Mouse (Mus musculus): ENCODE data around the gene Nkiras1. TPM values are rescaled to one million over a fixed set of nuclear protein-coding genes. Genes with fewer than 3 reads are reported as not detected.

The Nkiras1 gene
- polyA plus RNA-seq, 1 experiment = 5.1 TPM

DNA sequence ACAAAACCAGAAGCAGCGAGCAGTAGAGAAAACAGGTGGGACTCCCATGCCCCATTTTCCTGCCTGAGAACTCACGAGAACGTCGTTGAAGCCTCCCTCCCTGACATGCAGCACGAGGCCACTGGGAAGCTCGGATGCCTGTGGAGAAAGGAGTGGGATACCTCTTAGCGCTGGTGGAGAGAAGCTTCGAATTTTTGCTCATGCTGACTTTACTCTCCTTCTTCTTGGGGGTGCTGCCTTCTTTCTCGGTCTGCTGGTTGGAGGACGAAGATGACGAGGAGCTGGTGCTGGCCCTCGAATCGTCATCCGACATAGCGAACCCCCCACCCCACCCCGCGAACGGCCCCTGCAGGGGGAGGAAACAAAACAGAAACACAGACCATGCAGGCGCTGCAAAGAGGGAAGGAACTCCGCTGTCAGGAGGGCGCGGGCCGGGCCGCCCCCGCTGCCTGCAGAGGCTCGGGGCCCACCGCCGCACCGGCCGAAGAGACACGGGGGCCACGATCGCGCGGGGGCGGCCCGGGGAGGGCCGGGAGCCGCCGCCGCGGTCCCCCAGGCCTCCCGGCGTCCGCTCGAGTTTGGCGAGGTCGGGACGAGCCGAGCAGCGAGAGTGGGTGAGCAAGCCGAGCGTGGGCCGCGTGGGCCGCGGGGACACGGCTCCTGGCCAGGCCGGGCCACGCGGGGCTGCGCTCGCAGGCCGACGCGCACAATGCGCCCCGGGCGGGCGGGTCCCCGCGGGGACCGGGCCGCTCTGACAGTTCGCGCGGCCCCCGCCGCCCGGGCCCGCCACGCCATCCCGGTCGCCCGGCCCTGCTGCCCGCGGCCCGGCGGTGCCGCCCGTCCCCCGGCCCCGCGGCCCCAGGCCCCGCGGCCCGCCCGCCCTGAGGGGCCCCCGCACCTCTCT lies 60.1 kb downstream of the Nkiras1 start:
- under 1% methylated on average over 67 of the region's 99 CpGs for WGBS
- no peak for DNase-seq (ENCODE audit: low read depth, low spot score)

DNA sequence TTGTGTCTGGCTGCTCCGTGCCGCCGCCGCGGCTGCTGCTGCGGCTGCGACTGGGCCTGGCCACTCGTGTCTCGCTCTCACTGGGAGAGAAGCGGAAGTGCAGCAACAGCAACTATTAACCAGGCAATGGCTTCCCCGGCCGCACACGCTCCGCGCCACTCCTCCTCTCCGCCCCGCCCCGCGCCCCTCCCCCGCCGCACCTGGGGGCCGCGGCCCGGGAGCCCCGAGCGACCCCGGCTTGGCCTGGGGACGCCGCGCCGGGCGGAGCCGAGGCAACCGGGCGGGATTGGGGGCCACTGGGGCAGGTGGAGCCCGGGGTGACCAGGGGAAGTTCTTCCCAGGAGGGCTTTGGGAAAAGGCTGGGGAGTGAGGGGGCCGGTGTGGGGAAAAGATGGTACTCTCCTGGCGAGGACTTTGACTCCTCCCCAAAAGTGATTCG lies 60.8 kb downstream of the Nkiras1 start, which contains the start of gene Ube2e1:
Ube2e1 (minus strand) TSS at position 167 of the 439 bp plus-strand sequence.
- DNase-seq (ENCODE audit: low read depth, low spot score) = no peak
- WGBS = under 1% methylated on average over 39 of the region's 39 CpGs

Other genes starting within 250 kb of the Nkiras1 start
- 2.0 and 4.1 TPM in 2 replicates for gene Nr1d2, start 32.0 kb upstream of the Nkiras1 start, polyA plus RNA-seq (2012; rRNA removed)
- 258 and 260 TPM in 2 replicates for gene Rpl15, start 255 bp downstream of the Nkiras1 start, polyA plus RNA-seq (2012; rRNA removed)
- gene Ube2e1, start 60.7 kb downstream of the Nkiras1 start, polyA plus RNA-seq (2012; rRNA removed) = 31.1 and 32.0 TPM in 2 replicates